Mouse (Mus musculus): ENCODE data around the gene Gch1. TPM values are rescaled to one million over a fixed set of nuclear protein-coding genes. Genes with fewer than 3 reads are reported as not detected.
"Not testable (repeated sequence)": the region's sequence is repeated elsewhere in the genome, so short reads cannot be mapped to it uniquely, and the experiment has no call there.

Gch1 gene
- total RNA-seq, 2 experiments from 2014 or later = 1.6 to 1.9 TPM

DNA sequence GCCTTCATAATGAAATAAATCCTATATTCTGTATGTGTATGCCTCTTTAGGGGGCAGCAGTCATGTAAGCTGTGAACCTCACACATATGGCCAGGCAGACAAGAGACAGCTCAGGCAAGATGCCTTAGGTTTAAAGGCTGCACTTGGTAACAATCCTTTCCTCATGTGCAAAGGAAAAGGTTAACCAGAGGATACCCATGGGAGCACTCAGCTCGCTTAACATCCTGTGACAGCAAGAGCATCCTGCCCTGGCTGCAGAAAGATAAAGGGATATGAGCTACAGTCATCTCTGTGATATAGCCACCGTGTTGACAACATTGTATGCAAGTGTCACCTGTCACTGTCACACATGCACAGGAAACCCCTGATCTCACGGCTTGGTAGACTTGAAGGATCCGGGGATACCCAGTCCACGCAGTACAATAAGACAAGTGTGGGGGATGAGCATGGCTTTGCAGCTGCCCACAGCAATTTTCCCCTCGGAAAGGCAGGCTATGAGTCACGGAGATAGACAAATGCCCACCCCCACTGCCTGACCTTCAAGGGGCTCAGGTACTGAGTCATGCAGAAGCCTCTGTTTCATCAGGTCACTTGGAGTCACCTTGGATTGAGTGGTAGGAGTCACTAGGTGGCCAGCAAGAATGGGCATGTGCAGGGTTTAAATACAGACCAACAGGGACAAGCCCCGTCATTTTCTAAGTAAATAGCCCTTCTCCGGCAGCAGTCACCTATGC is 19.4 kb downstream of the Gch1 start:
- no peak for DNase-seq

DNA sequence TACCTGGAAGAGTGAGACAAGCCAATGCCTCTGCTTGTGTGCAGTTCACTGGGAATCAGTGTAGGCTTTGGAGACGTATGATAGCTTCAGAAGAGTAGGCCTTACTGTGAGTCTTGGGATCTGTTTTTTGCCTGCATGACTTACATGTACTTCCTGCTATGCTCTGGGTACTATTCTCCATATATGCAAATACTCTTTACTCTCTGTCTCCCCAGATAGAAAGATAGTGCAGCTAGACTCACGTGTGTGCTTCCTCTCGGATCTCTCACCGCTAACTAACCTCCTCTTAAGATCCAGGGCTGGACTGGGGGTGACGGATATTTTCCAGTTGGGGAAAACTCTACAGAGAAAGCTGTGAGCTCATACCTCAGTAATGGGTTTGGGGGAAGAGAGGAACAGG is 23.5 kb downstream of the Gch1 start:
- no peak for DNase-seq

DNA sequence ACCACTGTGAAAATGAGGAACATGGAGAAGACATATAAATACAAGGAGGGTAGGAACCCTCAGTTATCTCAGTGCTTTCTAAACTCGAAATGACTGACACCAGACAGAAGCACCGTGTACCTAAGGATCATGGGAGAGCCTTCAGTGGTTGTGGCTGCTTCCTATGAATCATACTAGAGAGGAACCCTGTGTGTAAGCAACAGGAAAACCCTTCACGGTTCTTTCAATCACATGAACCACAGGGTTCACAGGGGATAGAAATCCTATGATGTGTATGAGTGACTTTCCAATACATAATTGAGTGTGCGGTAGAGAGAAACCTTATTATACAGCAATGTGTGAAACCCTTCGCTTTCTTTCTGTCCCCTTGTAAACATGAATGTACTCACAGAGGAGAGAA is 24.1 kb downstream of the Gch1 start:
- DNase-seq = no peak

DNA sequence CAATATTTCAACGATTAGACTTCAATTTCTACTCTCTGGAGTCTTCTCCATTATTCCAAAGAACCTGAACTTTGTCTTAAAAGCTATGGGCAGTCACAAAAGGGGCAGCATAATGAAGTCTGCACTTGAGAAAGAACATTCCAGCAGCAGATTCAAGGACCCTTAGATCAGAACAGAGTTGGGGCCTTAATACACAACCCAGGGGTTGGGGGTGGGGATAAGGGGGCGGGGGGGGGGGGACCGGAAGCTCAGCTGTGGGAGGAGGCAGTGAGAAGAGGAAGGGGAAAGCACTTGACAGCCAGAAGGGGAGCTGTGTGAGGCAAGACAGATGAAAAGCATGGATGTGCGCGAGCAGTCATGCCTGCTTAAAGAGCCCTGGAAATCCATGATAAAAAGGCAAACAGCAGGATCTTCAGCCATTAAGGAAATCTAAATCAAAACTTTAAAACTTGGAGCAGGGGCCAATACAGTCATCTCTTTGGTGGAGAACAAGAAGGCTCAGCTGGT is 27.2 kb downstream of the Gch1 start:
- DNase-seq = no peak

DNA sequence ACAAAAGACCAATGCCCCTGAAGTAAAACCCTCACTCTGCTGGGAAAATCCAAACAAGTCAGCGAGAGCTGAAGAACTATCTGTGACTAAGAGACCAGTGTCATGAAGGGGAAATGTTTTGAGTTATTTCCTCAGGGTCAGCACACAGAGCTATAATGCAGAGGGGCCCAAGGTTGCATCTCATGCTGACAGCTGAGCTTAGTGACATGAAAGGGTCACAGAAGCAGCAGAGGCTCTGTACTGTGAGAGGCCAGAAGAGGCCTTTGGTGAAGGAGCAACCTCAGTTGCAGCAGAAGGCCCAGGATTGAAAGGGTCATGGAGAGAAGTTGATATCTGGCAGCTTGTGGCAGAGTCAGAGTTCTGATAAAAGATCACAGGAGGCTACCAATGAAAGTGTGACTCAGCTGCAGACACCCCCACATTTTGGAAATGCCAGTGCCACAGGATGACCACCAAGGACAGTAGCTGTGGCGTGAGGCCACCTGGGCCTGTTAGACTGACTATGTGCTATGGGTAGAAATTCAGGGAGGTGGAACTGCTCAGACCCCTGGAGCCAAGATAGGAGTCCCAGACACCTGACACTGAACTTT is 29.1 kb downstream of the Gch1 start:
- no peak for DNase-seq

DNA sequence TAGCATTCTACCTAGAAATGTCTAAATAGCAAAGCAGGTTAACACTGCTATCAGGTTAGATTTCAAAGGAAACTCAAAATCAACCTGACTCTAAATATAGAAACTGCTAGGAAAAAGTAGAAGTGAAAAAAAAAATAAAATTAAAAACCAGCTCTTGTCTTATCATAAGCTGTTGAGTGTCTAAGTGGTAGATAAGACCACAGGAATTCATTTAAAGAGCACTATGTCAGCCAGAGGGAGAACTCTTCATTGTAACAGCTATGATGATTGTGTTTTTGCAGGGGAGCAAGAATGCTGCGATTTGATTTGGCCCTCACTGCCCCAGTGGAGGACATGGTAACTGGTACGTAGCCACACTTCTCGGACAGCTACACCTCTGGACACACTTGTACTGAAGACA is 34.9 kb downstream of the Gch1 start:
- no peak for DNase-seq

DNA sequence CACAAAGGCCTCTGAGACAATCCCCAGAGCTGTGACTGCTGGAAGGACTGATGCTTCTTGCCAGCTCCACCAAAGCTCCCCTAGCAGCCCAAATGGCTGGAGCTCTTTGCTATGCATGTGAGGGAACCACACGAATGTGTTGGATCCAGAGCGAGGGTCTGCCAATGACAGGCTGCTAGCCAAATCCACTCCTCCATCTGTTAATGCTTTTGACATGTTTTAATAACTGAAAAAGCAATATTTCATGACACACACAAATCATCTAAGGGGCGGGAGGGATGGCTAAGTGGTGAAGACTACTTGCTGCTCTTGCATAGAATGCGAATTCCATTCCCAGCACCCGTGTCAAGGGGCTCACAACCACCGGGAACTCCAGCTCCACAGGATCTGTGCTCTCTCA is 37.9 kb downstream of the Gch1 start:
- no peak for DNase-seq

DNA sequence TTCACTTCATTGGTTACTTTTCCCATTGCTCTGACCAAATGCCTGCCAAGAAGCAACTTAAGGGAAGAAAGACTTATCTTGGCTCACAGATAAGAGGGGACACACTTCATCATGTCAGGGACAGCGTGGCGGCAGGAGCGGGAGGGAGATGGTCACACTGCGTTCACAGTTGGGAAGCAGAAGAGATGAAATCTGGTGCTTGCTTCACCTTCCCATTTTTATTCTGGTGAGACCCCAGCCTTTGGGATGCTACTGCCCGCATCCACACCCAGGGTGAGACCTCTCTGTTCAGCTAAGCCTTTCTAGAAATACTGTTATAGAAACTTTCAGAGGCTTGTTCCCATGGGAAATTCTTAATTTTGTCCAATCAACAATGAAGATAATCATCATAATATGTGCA is 44.9 kb downstream of the Gch1 start:
- DNase-seq = no peak

DNA sequence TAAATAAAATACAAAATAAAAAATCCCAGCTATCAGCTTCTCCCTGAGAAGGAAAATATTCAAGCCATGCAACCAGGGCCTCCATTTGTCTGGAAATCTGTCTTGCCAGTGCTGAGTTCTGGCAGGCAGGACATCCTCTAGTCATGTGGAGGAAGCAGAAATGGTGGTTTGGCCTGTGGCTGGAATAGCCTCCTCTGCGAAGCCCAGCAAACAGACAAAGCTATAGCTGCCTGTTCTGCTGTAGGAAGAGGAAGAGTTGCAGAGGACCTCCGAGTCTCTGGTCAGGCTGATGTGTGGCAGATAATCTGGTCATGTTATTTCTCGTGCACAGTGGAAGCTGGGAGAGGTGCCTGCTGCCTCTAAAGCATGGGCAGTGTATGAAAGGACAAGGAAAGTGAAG is 50.4 kb downstream of the Gch1 start:
- no peak for DNase-seq

DNA sequence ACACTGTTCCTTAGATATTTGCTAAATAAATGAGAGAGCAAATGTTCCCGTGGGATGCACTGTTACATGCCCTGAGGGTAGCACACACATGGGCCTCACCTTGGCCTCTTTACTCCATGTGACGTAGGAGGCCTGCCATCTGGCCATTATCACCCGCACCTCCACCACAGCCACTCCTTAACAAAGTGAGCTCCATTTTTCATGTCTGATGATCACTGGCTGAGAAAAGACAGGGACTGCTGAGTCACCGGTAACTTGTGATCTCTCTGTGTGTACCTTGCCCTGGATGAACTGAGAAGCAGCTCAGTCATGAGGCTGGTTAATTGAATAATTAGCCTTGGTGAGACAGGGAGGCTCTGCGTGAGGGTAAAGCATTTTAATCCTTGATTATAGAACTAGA is 52.6 kb downstream of the Gch1 start:
- DNase-seq = no peak

DNA sequence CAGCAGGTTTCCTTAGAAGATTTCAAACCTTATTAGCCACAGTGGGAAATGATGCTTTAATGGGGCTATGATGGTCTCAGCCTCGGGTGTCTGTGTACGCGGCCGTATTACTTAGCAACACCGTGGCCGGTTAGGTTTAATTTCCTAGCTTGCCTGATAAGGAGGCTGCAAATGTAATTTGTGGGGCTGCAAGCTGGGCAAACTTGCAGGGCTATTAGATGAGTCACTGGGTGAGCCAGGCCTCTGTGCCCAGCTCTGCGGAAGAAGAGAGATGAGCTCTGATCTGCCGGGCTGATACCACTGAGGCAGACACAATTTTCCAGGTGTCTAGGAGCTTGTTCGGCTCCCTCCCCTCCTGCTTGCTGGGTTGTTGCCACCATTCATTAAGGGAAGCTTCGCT is 55.3 kb downstream of the Gch1 start:
- no peak for DNase-seq

DNA sequence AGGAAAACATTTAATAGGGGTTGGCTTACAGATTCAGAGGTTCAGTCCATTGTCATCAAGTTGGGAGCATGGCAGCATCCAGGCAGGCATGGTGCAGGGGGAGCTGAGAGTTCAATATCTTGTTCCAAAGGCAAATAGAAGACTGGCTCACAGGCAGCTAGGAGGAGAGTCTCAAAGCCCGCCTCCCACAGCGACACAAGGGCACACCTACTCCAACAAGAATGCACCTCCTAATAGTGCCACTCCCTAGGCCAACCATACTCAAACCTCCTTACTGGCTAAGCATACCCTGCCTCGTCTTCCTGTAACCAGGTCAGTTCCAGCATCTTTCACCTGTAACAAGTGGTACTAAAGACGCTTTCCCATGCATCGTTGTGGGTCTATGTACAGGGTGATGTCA is 61.2 kb downstream of the Gch1 start:
- DNase-seq = no peak

DNA sequence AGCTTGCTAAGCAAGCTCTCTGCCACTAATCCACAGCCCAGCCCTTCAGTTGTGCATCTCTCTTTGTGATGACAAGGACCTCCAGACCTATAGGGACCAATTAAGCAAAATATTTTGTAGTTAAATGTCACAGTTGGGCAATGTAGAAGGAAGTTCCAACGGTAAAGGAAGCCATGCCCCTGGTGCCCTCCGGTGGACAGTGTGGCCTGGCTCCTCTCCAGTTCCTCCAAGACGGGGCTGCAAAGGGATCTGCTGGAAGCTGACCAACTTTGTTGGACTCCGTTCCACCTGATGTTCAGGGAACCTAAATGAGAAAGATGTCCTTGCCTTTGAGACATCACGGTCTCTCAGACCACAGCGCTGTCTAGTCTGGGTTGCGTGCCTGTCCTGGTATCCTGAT is 71.7 kb downstream of the Gch1 start:
- DNase-seq = no peak

DNA sequence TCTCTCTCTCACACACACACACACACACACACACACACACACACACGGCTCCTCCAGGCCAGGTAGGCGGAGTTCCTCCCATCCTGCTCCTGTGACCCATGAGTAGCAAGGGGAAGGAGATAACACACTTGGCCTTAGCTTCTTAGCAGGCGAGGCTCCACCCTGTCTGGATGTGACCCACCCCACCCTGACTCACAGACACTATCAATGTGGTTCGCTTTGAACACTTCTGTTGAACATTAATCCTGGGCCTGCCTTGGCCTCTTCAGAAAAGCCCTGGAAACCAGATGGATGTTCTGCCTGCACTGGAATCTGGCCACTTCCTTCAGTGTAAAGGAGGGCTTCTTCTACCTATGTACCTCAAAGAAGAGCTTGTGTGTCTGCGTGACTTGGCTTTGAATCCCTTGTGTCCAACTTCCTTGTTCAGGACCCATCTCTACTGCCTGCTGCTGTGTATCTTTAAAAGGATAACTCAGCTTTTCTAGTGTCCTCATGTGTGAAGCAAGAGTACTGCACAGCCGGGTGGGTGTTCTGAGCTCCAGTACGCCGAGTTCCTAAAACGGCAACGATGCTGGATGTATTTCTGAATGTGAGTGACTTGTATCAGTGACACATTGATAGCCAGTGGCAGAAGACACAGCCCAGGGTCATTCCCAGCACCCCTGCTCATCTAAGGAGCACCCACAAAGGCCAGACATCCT is 73.0 kb downstream of the Gch1 start:
- DNase-seq = no peak

DNA sequence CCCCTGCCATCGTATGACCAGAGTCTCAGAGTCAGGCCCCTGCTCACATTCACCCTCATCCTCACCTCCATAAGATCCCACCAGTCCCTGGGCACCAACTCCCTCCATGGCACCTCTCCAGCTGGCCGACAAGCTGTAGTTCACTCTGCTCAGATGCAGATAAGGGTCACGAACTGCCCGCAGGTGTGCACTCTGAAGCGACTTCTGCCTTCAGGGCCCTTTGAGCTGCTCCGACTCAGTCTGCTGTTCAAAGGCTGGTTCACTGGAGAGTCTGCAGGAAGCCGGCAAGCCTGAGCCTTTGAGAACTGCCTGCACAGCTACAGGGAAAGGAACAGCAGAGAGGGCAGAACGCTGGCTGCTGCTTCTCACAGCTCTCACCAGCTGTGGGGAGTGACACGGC is 74.1 kb downstream of the Gch1 start:
- DNase-seq = no peak

DNA sequence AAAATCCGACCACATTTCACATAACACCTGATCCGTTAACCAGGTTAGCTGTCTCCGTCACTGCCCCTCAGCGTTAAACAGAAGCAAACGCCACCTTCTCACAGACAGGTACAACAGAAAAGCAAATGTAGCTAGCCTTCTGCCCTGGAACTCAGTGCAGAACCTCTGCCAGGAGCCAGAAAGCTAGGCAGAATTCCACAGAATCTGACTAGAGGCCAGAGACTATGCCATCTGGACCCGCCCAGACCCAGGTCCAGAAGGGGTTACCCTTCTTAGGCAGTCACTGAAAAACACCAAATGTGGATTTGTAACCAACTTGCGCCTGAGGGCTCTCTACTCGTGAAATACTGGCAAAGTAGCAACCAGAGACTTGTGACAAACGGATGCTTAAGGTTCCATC is 77.9 kb downstream of the Gch1 start:
- DNase-seq = no peak

DNA sequence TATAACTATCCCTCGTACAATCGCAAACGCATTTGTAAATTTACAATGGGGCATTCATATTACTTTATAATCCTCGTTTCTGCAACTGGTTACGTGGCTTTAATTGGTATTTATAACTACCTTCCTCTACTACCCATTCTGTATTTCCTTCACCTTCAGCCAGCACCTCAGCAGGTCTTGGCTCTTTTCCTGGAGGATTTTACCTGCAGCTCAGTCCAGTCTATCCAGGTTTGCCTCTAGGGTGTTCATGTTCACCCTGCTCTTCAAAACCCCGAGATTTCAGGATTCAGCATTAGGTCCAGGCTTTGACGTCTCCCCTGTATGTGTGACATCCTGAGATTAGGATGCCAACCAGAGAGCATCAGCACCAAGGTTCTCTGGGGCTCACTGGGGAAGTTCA is 78.8 kb downstream of the Gch1 start:
- DNase-seq = not testable (repeated sequence)

DNA sequence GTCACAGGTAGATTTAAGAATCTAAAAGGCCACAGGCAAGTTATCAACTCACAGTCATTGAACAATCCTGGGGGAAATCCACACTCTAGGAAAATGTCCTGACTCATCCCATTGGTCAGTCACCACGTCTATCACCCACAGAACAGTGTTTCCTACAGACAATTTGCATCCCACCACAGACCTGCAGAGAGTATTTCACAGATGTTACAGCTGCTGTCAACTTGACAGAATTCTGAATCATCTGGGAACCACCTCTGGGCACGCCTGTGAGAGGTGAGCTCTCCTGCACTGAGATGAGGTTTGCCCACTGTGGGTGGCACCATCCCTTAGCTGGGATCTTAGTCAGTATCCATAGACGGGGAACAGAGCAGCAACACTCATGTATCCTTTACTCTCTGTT is 81.8 kb downstream of the Gch1 start:
- DNase-seq = no peak

DNA sequence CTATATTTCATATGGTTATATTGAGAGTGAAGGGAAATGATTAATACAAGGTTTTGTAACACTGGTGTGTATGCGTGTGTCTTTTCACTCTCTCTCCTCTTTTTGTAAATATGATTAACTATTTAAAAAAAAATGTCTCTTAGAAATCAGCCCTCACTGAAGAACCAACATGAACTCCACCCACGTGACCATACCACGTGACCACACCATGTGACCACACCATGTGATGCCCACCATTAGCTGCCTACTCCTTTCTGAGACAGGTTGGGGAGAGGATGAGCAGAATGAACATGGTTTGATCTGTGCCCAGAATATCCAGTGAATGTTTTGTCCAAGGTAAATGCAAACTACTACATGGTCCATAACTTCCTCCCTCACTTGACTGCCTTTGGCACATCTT is 83.5 kb downstream of the Gch1 start:
- no peak for DNase-seq

DNA sequence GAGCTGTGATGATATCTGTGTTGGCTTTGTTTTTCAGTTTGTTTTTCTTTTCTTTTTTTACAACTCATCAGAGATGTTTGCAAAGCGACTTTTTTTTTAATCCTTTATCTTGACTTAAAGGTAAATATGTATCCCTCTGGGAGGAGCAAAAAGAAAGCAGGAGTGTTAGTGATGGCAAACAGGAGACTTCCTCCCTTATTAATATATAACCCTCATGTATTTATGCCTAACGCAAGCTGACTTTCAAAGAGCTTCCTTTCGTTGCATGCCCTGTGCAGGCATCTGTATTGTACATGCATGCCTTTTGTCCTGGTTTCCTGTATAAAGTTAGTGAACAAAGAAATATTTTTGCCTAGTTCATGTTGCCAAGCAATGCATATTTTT is 84.0 kb downstream of the Gch1 start:
- DNase-seq = no peak

DNA sequence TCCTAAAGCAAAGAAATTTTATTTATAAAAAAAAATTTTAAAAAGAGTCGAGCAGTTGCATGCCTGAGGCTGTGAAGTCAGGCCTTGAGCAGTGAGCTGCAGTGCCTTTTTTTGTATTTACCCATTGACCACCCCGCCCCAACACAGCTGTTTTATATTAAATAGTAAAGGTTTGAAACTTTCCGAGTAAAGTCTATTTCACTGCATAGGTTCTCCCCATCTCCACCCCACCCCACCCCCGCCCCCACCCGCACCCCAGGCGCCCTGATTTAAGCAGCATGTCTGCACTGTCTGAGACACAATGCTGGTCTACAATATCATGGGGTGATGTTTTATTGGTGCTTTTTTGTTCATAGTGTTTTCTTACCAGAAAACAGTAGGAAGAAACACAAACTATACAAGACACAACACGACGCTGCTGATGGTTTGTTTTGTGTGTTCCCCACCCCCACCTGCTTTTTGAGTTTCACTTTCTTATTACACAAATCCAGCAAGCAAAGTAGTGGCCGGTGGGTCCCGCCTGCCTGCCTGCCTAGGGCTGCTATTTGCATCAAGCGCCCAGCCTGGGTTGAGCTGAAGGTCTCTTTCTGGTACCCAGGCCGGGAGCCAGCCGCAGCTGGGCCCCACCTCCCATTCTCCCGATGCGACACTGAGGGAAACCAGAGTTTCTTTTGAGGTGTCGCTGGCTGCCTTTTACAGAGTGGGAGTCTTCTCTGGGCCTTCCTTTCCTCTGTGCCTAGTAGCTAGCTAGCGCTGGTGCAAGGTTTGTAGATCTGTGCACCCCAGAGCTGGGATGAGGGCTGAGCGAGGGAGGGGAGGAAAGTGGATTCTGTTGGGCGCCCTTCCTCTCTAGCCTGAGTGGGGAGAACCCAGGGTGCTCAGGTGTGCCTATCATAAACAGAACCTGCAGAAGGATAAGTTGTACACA is 84.7 kb downstream of the Gch1 start:
- peak; percentile 39 for DNase-seq
